Mouse (Mus musculus) lung, adult 10 weeks (tissue): Measurements from ENCODE around the gene Meaf6. TPM values are rescaled to one million over a fixed set of nuclear protein-coding genes. Genes with fewer than 3 reads are reported as not detected.

Experiments
- polyA plus RNA-seq: library from polyadenylated mRNA; stranded (reverse); fragments of 350-450 nt; fragmentation: Illumina TruSeq; extraction: RNeasy Lipid Tissue Mini Kit (QIAGEN cat#74804); gene quantifications from one replicate; pipeline ENCODE4 v1.2.3, GENCODE M21; 2014; ENCODE audit warnings: low read depth, low replicate concordance; ENCODE audit not compliant: insufficient read depth

The Meaf6 gene
- polyA plus RNA-seq = 22.6 TPM

GRCm38 (mm10) chr4:125084403-125085345 lies at the start of gene Meaf6:
Gene Meaf6 (plus strand): TSS chr4:125085134.

GRCm38 (mm10) chr4:125065517-125066307 lies 19.2 kb upstream of the Meaf6 start, which contains the start of gene Dnali1:
Gene Dnali1 (minus strand): TSS chr4:125065703.

DNA sequence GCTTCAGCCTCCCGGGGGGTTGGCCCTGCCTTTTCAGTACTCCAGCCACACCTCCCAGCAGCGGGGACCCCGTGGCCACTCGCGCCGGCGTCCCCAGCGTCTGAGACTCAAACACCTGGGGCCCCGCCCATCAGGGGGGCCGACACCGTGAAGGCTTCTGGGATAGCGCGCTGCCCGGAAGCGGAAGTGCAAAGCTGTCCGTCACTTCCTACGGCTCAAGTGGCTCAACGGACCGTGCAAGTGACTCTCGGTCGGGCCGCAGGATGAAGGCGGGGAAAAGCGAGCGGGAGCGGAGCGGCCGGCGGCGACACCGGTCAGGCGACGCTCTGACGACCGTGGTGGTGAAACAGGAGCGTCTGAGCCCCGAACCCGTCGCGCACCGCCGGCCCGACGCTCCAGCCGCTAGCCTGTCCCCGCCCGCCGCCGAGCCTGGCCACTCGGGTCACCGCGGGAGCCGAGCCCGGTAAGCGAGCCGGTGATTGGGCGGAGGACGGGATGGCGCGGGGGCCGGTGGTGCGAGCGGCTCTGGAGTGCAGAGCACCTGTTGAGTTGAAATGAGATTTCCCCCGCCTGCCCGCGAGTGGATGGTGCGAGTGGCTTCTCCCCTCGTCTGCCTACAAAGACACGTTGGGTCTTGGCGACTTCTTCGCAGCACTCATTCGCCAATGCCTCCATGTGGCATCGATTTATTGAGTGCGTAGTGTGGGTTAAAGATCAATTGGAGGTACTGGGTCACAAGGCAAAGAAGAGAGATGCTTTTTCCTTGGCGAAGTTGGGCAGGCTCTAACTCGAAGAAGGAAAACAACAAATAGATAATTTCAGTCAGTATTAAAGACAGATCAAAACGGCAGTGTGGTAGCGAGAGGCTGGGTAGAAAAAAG lies 18.2 kb upstream of the Meaf6 start, which contains the start of gene Snip1:
Gene Snip1, plus strand, starts transcription at position 183 of the 881 bp plus-strand sequence.

GRCm38 (mm10) chr4:125127305-125128084 lies 42.6 kb downstream of the Meaf6 start, which contains the start of gene Zc3h12a:
Gene Zc3h12a (minus strand): TSS chr4:125127840.

Other genes with a start within 250 kb of the Meaf6 start
- gene Yrdc, start 234.5 kb upstream of the Meaf6 start, polyA plus RNA-seq = 28.4 TPM
- gene 1110065P20Rik, start 233.9 kb upstream of the Meaf6 start, polyA plus RNA-seq = 29.6 TPM
- 0.08 TPM for gene Maneal, start 223.0 kb upstream of the Meaf6 start, polyA plus RNA-seq
- not detected for gene Epha10, start 204.2 kb upstream of the Meaf6 start, polyA plus RNA-seq
- 6.6 TPM for gene 9930104L06Rik, start 148.1 kb upstream of the Meaf6 start, polyA plus RNA-seq
- 1.6 TPM for gene Cdca8, start 145.8 kb upstream of the Meaf6 start, polyA plus RNA-seq
- gene Rspo1, start 98.7 kb upstream of the Meaf6 start, polyA plus RNA-seq = 11.9 TPM
- gene Gnl2, start 68.5 kb upstream of the Meaf6 start, polyA plus RNA-seq = 24.7 TPM
- gene Dnali1, start 19.4 kb upstream of the Meaf6 start, polyA plus RNA-seq = 13.8 TPM
- 13.3 TPM for gene Snip1, start 18.5 kb upstream of the Meaf6 start, polyA plus RNA-seq
- 4.1 TPM for gene Zc3h12a, start 42.7 kb downstream of the Meaf6 start, polyA plus RNA-seq